Mouse (Mus musculus) testis, adult 2 months (tissue): ENCODE data around the gene Cfap46. TPM values are rescaled to one million over a fixed set of nuclear protein-coding genes. Genes with fewer than 3 reads are reported as not detected.
A peak's percentile ranks its signal among the peaks of the same experiment; 100 is the strongest.

Source experiments
- H3K27ac ChIP-seq: fragments of 200-500 bp; 2 replicates; pipeline ENCODE4 v1.5.1; 2012; ENCODE audit warnings: low read depth, low read length; ENCODE audit not compliant: control insufficient read depth, insufficient read depth
- H3K27me3 ChIP-seq: fragments of 200-500 bp; 2 replicates; pipeline ENCODE4 v1.6.1; 2012; ENCODE audit warnings: mild to moderate bottlenecking, low read length, moderate library complexity; ENCODE audit not compliant: control insufficient read depth, insufficient read depth
- H3K36me3 ChIP-seq: fragments of 200-500 bp; 2 replicates; pipeline ENCODE4 v1.6.1; 2012; ENCODE audit warnings: mild to moderate bottlenecking, low read length; ENCODE audit not compliant: control insufficient read depth, insufficient read depth
- H3K4me1 ChIP-seq: fragments of 200-500 bp; 2 replicates; pipeline ENCODE4 v1.6.1; 2012; ENCODE audit warnings: low read length; ENCODE audit not compliant: control insufficient read depth, insufficient read depth
- H3K4me3 ChIP-seq: fragments of 200-500 bp; 2 replicates; pipeline ENCODE4 v1.5.1; 2012; ENCODE audit warnings: low read depth, mild to moderate bottlenecking, low read length, moderate library complexity, mixed read lengths; ENCODE audit not compliant: control insufficient read depth
- CTCF ChIP-seq: fragments of 200-500 bp; IDR thresholded peaks from 2 replicates; pipeline ENCODE4 v1.5.1; 2012; ENCODE audit warnings: low read depth, mild to moderate bottlenecking, inconsistent platforms, low read length, moderate library complexity; ENCODE audit not compliant: control insufficient read depth, insufficient read depth, insufficient replicate concordance
- POLR2A ChIP-seq: fragments of 200-500 bp; IDR thresholded peaks from 2 replicates; pipeline ENCODE4 v1.6.1; 2012; ENCODE audit warnings: low read depth, mild to moderate bottlenecking, inconsistent platforms, low read length, moderate library complexity; ENCODE audit not compliant: control insufficient read depth
- polyA plus RNA-seq: library from polyadenylated mRNA; depleted of rRNA; stranded (reverse); fragments of >200 nt; gene quantifications from 2 replicates; pipeline ENCODE4 v1.2.3, GENCODE M21; 2012

The Cfap46 gene
- polyA plus RNA-seq, 1 experiment, result 94.6 TPM

DNA sequence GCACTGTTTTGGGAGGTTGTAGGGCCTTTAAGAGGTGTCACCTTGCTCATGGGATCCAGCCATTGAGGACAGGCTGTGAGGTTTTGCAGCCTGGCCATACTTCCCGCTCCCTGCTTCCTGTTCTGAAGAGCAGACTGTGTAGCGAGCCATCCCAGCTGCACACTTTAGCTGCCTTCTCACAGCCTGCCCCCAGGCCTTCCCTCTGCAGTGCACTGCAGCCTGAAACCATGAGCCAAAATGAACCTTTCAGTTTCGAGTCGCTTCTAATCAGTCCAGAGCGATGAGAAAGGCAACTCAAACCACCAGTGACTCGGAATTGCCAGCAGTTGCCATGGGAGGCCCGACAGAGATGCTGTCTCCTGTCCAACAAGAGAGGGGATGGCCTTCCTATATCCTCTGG lies 33.9 kb downstream of the Cfap46 start:
- no peak overlapping the region for H3K4me3 ChIP-seq
- no peaks in the 10 kb centered on the region for H3K27me3 ChIP-seq
- TF ChIP-seq POLR2A, result no peak
- no peak for TF ChIP-seq CTCF
- no peaks in the 10 kb centered on the region for H3K4me1 ChIP-seq
- H3K36me3 ChIP-seq, result peaks cover 2% of the 10 kb centered on the region
- H3K27ac ChIP-seq, result no peak overlapping the region

- Histone ChIP-seq H3K4me1 (no peaks in the 10 kb centered on the region), H3K27me3 (no peaks in the 10 kb centered on the region), H3K27ac (no peak overlapping the region), H3K36me3 (peaks cover 2% of the 10 kb centered on the region), H3K4me3 (no peak overlapping the region)
- peak; percentile 74 for TF ChIP-seq CTCF
- TF ChIP-seq POLR2A, result no peak
Observed at GRCm38 (mm10) chr7:139648107-139648824, 35.4 kb downstream of the Cfap46 start.

GRCm38 (mm10) chr7:139633393-139633792 lies 50.2 kb downstream of the Cfap46 start:
- TF ChIP-seq POLR2A (no peak), CTCF (no peak)
- H3K27ac ChIP-seq, result no peak overlapping the region
- no peaks in the 10 kb centered on the region; the same call in none of the 2 replicates for H3K36me3 ChIP-seq
- H3K4me1 ChIP-seq, result no peaks in the 10 kb centered on the region
- H3K4me3 ChIP-seq, result no peak overlapping the region
- H3K27me3 ChIP-seq, result no peaks in the 10 kb centered on the region

DNA sequence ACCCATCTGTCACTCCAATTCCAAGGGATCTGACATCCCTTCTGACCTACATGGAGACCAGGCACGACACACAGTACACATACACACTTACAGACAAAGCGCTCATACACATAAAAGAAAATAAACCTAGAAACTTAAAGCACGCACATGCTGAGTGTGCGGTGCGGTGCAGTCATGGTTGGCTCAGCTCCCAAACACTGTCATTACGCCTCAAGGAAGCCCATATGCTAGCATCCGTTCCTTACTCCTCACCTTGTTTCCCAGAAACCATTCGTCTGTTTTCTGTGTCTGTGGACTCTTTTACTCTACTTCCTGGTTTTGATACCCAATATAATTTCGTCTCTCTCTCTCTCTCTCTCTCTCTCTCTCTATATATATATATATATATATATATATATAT lies 58.5 kb downstream of the Cfap46 start:
- no peaks in the 10 kb centered on the region for H3K4me1 ChIP-seq
- no peak overlapping the region for H3K27ac ChIP-seq
- peaks cover 1% of the 10 kb centered on the region; the same call in 1 of the 2 replicates for H3K36me3 ChIP-seq
- no peak overlapping the region for H3K4me3 ChIP-seq
- no peaks in the 10 kb centered on the region for H3K27me3 ChIP-seq
- no peak for TF ChIP-seq CTCF
- TF ChIP-seq POLR2A, result no peak

DNA sequence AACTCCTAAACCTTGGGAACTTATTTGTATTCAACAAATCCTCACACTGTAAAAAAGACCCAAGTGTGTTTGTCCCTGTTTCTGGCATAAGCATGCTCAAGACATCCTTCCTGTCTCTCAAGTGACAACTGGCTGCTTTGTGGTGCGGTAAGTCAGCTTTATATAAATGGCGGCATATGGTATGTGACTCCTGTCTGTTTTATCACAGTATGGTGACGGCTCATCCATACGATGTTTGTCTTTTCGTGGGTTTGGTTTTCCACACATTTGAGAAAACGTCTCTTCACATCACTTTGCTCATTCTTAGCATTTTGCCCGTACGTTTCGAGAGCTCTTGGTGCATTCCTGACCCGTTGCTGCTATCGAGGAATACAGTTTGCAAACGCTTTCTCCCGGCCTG lies 61.0 kb downstream of the Cfap46 start:
- Histone ChIP-seq H3K27ac (no peak overlapping the region), H3K27me3 (no peaks in the 10 kb centered on the region), H3K4me3 (no peak overlapping the region), H3K36me3 (peaks cover 1% of the 10 kb centered on the region; the same call in 1 of the 2 replicates), H3K4me1 (no peaks in the 10 kb centered on the region)
- TF ChIP-seq CTCF (no peak), POLR2A (no peak)

- Histone ChIP-seq H3K4me1 (no peaks in the 10 kb centered on the region), H3K27ac (no peak overlapping the region), H3K36me3 (no peaks in the 10 kb centered on the region), H3K27me3 (no peaks in the 10 kb centered on the region), H3K4me3 (no peak overlapping the region)
- TF ChIP-seq CTCF, result peak; percentile 75; the same call in 1 of the 2 replicates
- TF ChIP-seq POLR2A, result no peak
Observed at GRCm38 (mm10) chr7:139615767-139616766, 67.5 kb downstream of the Cfap46 start.

- no peaks in the 10 kb centered on the region for H3K27me3 ChIP-seq
- no peaks in the 10 kb centered on the region for H3K4me1 ChIP-seq
- no peak overlapping the region for H3K4me3 ChIP-seq
- H3K36me3 ChIP-seq, result no peaks in the 10 kb centered on the region
- TF ChIP-seq POLR2A (no peak), CTCF (no peak)
- no peak overlapping the region for H3K27ac ChIP-seq
Observed at GRCm38 (mm10) chr7:139610328-139610727, 73.3 kb downstream of the Cfap46 start.
